Mouse (Mus musculus) myocyte (in vitro differentiated cells): ENCODE data around the gene Hbb-bh1.

Source experiments
- CEBPB ChIP-seq: IDR thresholded peaks from 2 replicates; pipeline ENCODE4 v1.6.1; 2011; ENCODE audit warnings: mild to moderate bottlenecking, moderate library complexity; ENCODE audit not compliant: poor library complexity, insufficient read depth, severe bottlenecking
- E2F4 ChIP-seq: IDR thresholded peaks from one replicate; pipeline ENCODE4 v1.6.1; 2011; ENCODE audit warnings: mild to moderate bottlenecking, control low read depth, moderate library complexity; ENCODE audit not compliant: insufficient read depth
- MAX ChIP-seq: IDR thresholded peaks from one replicate; pipeline ENCODE4 v1.6.1; 2011; ENCODE audit warnings: low read depth, mild to moderate bottlenecking, control low read depth
- MYOG ChIP-seq, 3 experiments: IDR thresholded peaks; one replicate each; pipeline ENCODE4 v1.6.1; 2011; ENCODE audit warnings: control low read depth in 2 of 3, low read depth in 2 of 3, mild to moderate bottlenecking in 2 of 3; ENCODE audit not compliant: insufficient read length in 2 of 3, control insufficient read depth in 1 of 3, insufficient read depth in 1 of 3
- POLR2A ChIP-seq: IDR thresholded peaks from one replicate; pipeline ENCODE4 v1.6.1; 2011; ENCODE audit warnings: low read depth, mild to moderate bottlenecking, control low read depth, moderate library complexity; ENCODE audit not compliant: insufficient read length
- POLR2AphosphoS2 ChIP-seq: IDR thresholded peaks from one replicate; pipeline ENCODE4 v1.6.1; 2011; ENCODE audit warnings: low read depth, control low read depth; ENCODE audit not compliant: insufficient read length
- REST ChIP-seq: IDR thresholded peaks from one replicate; pipeline ENCODE4 v1.6.1; 2011; ENCODE audit warnings: mild to moderate bottlenecking, control low read depth, moderate library complexity; ENCODE audit not compliant: insufficient read depth, insufficient read length
- TCF12 ChIP-seq: IDR thresholded peaks from one replicate; pipeline ENCODE4 v1.6.1; 2011; ENCODE audit warnings: mild to moderate bottlenecking, control low read depth; ENCODE audit not compliant: poor library complexity, insufficient read depth, severe bottlenecking
- TCF3 ChIP-seq: IDR thresholded peaks from one replicate; pipeline ENCODE4 v1.6.1; 2011; ENCODE audit warnings: low read depth, control low read depth; ENCODE audit not compliant: insufficient read length
- USF1 ChIP-seq: IDR thresholded peaks from one replicate; pipeline ENCODE4 v1.6.1; 2011; ENCODE audit warnings: low read depth, mild to moderate bottlenecking, control low read depth, moderate library complexity

GRCm38 (mm10) chr7:103827808-103828207 lies 15.2 kb downstream of the Hbb-bh1 start, which contains the start of gene Hbb-bs:
- TF ChIP-seq POLR2A, result no peak
- no peak for TF ChIP-seq USF1
- no peak for TF ChIP-seq CEBPB
- TF ChIP-seq MAX, result no peak
- TF ChIP-seq TCF3, result no peak
- TF ChIP-seq E2F4, result no peak
- TF ChIP-seq MYOG (IDR thresholded peaks at IDR 0.05; ENCODE audit: control insufficient read depth in 1 of 3, insufficient read depth in 1 of 3, insufficient read length in 2 of 3, low read depth in 2 of 3), result no peak
- no peak for TF ChIP-seq POLR2AphosphoS2
- TF ChIP-seq TCF12, result no peak
- TF ChIP-seq REST, result no peak
